Mouse (Mus musculus) retina, adult 2 months (tissue): ENCODE data around the gene Gm21969.
A peak's percentile ranks its signal among the peaks of the same experiment; 100 is the strongest.

Experiments used
- DNase-seq: peaks from one replicate; pipeline ENCODE4 v3.0.0-alpha.2; 2012; ENCODE audit warnings: low read depth, low spot score

Gene Gm21969

GRCm38 (mm10) chr4:139585713-139586112 is 17.3 kb upstream of the Gm21969 start:
- no peak for DNase-seq

DNA sequence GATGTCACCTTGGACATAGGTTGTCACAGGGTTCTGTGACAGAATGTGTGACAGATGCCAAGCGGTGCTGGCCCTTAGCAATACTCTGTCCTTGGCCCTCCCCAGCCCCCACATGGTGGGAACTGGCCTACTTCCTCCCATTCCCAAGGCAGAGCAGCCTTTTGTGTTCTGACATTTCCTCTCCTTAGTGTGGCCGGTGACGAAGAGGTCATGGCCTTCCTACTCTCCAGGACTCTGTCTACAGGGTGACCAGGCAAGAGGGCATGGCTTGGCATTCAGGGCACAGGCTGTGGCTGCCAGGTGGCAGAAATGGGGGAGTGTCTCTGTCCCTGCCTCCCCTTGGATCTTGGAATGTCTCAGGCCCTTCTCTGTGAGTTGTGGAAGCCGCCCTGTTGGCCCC is 15.6 kb upstream of the Gm21969 start:
- no peak for DNase-seq

GRCm38 (mm10) chr4:139587773-139588172 is 15.2 kb upstream of the Gm21969 start:
- no peak for DNase-seq

DNA sequence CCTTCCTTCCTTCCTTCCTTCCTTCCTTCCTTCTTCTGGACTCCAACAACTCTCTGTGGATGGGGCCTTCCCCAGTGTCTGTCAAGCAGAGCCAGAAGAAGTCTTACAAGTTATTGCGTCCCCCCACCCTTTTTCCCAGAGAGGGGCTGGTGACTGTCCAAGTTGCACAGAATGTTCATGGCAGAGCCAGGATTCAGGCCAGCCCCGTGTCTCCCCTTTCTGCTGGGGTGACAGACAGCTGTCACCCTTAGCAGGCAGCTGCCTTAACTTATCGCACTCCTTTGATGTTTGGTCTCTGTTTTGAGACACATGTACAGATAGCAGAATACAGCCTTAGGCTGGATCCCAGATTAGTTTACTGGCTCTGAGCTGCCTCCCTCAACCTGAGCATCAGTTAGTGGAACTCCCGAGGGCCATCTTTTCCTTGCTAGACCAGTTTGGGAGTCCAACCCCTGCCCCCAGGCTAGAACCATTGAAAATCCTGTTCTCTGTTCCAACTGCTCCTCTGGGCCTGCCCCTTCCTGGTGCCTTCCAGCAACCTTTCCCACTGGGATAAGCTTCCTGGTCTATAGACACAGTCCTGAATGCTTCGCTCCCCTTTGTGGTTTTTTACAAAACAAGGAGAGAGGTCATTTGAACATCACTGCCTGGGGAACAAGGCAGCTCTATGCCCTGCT is 13.5 kb upstream of the Gm21969 start:
- DNase-seq, result no peak

DNA sequence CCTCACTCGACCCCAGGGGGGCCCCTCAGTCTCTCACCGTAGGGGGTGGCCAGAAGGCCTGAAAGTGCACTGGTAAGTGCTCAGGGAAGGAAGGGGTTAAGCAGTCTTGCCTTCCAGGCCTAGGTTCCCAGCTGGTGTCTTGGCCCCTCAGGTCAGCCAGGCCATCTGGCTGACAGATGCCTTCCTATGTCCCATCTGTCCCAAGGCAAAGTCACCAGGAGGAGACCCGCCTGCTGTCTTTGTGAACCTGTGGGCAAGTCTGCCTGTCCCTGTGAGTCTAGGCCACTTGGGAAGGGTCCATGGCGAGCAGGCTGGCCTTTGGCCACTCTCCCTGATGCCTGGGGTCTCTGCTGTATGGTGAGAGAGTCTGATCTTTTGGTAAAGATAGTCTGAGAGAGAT is 12.5 kb upstream of the Gm21969 start:
- no peak for DNase-seq

DNA sequence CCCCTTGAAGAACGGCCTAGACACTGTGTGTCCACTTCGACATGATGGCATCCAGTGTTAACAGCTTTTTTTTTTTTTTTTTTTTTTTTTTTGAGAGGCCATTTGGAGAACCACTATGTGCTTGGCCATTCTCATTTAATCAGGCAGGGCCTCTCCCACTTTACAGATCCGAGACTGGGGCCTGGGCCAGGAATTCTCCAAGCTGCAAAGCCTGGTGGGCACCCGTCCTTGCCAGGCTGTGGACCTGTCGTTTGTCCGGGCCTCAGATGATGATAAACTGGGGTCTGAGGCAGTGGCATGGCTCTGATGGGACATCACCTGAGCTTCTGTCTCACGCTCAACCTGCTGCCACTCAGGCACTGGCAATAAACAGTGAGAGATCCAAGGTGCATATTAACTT is 10.1 kb upstream of the Gm21969 start:
- DNase-seq, result no peak

DNA sequence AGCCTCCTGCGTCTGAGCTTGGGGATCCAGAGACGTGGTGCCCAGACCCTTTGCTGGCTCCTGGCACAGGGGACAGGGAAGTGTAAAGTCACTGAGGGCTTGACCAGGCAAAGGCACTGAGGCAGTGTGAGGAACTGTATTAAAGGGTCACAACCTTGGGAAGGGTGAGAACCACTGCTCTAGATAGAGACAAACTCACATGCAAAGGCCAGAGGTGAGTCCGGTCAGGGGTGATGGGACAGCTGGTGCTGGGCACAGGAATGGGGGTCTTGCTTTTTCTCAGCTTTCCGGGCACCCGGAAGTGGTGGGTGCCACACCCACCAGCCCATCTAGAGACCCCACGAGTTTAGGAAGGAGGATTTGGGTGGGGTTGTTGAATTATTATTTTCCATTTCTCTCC is 9.6 kb upstream of the Gm21969 start:
- no peak for DNase-seq

DNA sequence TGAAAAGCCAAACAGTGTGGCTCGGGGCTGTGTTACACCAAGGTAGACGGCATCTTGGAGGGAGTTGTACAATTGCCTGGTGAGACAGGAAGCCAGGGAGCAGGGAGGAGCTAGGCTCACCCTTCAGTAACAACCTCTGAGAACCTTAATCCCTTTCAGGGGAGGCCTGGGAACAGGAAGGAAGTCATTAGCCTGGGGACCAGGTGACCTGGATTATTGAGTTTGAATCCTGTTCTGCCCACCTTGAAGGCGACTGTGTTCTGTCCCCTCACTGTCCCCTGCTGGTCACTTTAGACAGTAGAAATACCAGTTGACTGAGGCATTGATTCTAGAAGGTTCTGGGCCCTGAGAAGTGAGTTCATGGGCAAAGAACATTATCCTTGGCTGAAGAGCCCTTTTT is 8.9 kb upstream of the Gm21969 start:
- no peak for DNase-seq

DNA sequence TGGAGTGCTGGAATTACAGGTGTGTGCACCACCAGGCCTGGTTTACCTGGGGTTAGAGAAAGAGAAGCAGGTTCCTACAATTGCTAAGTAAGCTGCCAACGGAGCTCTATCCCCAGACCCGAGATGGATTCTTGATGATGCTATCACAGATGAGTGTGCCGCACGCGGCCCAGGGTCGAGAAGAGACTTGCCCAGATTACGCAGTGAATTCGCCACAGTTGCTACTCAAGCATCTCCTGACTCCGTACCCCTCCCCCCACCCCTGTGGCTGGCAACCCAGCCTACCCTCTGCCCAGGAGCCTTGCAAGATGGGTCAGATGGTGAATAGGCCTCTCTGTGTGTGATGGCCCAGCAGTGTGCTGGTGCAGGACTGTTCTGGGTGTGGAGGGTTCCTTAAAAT is 6.3 kb upstream of the Gm21969 start:
- no peak for DNase-seq

- DNase-seq, result no peak
These were observed 5.4 kb upstream of the Gm21969 start for GRCm38 (mm10) chr4:139597286-139598284.

- no peak for DNase-seq
These were observed 4.6 kb upstream of the Gm21969 start for GRCm38 (mm10) chr4:139598356-139598755.

GRCm38 (mm10) chr4:139598950-139599518 is 4.0 kb upstream of the Gm21969 start:
- peak; percentile 56 for DNase-seq

DNA sequence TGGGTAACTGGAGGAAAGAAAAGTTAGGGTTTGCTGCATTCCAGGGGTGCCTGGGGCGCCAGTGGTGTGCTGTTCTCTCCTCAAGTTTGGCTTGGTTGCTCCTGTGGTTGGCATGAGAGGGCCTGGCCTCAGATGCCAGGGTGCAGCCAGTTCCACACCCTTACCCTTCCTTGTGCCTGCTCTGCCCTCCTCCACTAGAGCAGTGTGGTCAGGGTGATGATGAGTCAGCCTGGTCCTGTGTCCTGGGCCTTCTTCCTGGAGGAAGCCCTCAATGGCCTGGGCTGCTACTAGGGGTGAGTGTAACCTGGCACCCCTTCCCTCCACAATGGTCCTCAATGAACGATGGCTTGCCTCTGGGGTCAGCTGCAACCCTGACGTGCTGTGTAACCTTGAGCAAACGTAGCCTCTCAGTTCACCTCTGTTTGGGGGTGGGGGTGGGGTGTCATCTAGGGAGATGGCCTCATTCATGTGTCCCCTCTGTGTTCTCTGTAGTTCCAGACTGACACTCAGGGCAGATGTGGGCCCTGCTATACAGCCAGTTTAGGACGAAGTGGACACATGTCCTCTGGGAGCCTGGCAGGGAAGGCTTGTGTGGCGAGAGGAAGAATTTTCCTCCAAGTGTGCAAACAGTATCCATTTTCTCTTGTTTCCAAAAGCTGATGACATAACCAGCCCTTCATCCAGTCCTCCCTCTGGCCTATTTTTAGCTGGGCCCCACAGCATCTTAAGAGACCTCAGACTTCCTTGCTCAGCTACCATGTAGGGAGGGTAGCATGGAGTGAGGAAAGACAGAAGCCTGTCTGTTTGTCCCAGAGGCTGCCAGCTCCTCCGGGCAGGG is 1.2 kb upstream of the Gm21969 start:
- DNase-seq, result no peak

DNA sequence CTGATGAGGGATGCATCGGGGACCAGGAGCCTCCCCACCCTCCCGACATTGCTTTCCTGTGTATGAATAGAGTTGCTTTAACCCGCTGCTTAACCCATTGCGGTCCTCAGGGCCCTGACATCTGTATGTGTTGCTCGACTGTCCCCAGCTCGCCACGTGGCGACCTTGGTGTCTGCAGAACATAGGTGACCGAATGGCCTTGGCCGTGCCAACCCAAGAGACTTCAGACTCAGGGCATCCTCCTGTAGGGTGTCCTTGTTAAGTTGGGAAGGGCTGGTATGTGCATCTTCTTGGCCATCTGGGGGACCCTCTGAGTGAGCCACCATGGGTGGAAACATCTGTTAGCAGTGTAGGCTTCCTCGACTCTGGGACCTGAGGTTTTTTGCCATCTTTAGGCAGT is 2.2 kb downstream of the Gm21969 start:
- DNase-seq, result no peak

- DNase-seq, result no peak
These were observed 3.7 kb downstream of the Gm21969 start for GRCm38 (mm10) chr4:139606732-139607131.

- no peak for DNase-seq
These were observed 6.0 kb downstream of the Gm21969 start for GRCm38 (mm10) chr4:139608975-139609374.

- no peak for DNase-seq
These were observed 8.0 kb downstream of the Gm21969 start for GRCm38 (mm10) chr4:139610954-139611353.

DNA sequence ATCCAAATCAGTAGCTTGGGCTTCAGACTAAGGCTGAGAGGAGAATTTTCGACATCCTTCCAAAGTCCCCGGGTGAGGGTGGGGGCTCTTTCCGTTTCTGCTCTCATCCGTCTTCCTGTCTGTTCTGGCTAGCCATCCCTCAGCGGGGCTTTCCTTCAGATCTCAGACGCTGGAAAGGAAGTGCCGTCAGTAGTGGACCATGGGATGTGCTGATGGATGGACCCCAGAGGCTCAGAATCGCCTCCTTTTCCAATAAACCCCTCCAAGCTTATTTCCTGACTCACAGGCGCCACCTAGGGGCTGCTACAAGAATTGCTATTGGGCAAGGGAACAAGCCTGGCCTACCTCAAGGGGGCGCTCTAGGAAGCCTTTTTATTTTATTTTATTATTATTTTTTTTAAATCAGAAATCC is 8.6 kb downstream of the Gm21969 start:
- DNase-seq, result peak; percentile 52

DNA sequence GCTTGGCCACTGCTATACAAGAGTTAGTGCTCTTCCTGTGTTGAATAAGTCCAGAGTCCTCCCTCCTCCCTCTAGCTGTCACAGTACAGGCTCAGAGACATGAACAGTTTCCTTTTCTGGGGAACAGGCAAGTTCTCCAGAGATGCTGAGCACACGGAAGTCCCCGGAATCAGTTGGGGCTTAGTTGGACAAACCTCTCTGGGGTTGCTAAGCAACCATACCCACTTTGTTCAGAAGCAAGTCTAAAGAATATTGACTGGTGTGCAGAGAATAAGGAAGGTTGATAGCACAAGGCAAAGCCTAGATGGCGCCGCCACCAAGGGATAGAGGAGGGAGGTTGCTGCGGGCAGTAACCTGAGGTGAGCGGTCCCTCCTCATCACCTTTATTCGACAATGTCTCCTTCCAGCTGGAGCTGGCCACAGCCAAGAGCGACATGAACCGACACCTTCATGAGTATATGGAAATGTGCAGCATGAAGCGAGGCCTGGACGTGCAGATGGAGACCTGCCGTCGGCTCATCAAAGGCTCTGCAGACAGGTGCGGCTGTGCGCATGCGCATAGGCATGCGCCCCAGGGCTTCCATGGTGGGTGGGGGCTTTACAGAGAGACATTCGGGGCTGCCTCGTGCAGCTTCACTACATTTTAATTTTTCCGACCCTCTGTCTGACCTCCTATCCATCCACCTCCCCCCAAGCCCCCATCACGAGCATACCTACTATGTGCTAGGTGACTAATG is 11.7 kb downstream of the Gm21969 start:
- DNase-seq, result no peak

GRCm38 (mm10) chr4:139616276-139617000 is 13.5 kb downstream of the Gm21969 start:
- DNase-seq, result no peak
